Mouse (Mus musculus) stomach, postnatal 0 days (tissue): ENCODE measurements at regions not wholly inside any gene's neighbourhood (a gene's known extent, or its start where the extent isn't known, plus 50 kb on each side); places are given as distances from the start of the nearest gene placed in this dataset.

ENCODE experiments used
- CTCF ChIP-seq: IDR thresholded peaks from 2 replicates; pipeline ENCODE4 v1.5.1; 2016; ENCODE audit warnings: antibody characterized with exemption, low read depth, mild to moderate bottlenecking, moderate library complexity
- EP300 ChIP-seq: optimal IDR thresholded peaks from 2 replicates; pipeline ENCODE3; 2016; ENCODE audit warnings: antibody characterized with exemption

DNA sequence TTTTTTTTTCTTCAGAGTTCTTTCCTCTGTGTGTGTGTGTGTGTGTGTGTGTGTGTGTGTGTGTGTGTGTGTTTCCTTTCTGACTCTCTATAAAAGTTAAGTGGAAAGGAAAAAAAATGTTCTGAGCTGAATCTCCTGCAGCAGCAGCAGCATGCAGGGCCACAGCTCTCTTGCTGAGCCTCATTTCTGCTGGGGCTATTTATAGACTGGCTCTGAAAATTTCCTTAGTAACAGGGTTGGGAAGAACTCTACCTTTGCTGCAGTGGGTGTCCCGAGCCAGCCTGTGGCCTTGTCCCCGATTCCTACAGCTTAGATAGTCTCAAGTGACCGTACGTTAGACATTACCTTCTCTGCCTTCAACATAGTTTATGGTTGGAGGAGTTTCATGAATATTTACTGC, 1075.6 kb downstream of the Synb start:
- TF ChIP-seq CTCF, result no peak
- no peak for TF ChIP-seq EP300
